Mouse (Mus musculus) spleen, postnatal 14 days (tissue): ENCODE results near the gene Tmem234.

ENCODE experiments used
- DNase-seq, 2 experiments: peaks; one replicate each; pipeline ENCODE4 v3.0.0; 2021 to 2022; ENCODE audit warnings: low spot score in 2 of 2

Tmem234 gene

DNA sequence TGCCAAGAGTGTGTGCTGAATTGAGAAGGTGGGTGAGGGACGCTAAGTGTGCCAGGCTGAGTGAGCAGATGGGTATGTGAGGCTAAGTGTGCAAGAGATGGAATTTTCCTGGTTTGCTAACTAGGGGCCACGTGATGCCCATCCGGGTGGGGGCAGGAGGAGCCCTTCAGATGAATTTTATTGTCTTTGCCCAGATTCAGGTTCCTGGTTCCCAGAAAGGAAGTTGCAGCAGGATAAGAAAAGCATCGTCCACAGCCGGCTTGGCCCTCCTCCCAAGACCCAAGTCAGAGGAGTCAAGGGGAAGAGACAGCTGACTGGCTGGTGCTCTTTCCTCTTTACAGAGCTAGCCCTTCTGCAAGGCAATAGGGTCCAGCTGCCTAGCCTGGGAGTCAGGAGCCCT is 22.0 kb upstream of the Tmem234 start, which contains the start of gene Fam167b:
Gene Fam167b (minus strand): TSS at position 84 of the 400 bp plus-strand sequence.
- no peak for DNase-seq

- DNase-seq: no peak
Observed at GRCm38 (mm10) chr4:129580347-129580746, 20.1 kb upstream of the Tmem234 start.

GRCm38 (mm10) chr4:129582251-129582650 is 18.2 kb upstream of the Tmem234 start:
- no peak for DNase-seq

DNA sequence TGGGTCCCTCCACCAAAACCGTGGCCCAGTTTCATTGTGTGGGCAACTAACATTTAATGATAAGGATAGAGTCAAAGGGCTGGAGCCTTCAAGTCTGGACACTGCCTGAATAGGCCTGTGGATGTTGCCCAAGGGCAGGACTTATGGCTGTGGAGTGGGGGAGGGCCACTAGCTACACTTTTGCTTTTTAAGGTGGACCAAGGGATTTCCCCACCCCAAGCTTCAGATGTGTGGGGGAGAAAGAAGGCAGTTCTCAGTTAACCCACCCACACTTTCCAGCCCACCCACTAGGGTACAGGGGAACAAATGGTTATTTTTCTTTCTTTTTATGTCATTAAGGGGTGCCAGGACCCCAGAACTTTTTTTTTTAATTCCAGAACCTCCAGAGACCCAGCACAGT is 16.1 kb upstream of the Tmem234 start:
- DNase-seq: no peak

DNA sequence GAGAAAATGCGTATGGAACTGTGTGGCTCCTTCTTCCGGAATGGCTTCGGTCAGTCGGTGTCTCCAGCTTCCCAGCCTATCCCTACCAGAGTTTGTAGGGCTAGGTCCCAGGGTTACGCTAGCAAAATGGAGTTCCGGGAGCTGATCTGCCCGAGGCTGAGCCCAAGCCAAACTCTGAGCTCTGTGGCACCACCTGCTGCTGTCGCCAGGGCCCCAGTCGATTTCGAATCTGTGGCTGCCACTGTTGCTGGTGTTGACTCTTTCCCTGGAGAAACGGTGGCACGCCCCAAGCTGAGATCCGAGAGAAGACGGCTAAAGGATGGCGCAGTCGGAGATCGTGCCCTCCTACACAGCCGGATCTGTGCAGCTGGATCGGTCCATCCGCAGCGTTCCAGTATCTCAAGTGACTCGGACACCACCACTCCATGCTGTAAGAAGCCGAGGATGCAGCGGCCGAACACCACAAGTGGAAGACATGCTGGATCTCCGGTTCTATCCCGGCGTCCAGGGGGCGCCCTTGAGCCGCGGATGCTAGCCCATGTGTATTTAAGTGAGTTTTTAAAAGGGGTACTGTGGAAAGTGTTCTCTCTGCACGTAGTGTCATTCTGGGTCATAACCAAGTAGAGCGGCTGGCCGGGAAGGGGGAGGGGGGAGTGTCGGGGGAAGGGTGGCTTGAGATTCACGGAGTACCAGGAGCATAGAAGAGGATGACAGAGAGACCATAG is 15.4 kb upstream of the Tmem234 start:
- peak; percentile 79 to 86 for DNase-seq

- DNase-seq: no peak
Observed at GRCm38 (mm10) chr4:129585773-129586172, 14.7 kb upstream of the Tmem234 start.

GRCm38 (mm10) chr4:129586943-129587342 is 13.5 kb upstream of the Tmem234 start:
- DNase-seq: no peak

- DNase-seq: no peak
Observed at GRCm38 (mm10) chr4:129588865-129589264, 11.6 kb upstream of the Tmem234 start.

DNA sequence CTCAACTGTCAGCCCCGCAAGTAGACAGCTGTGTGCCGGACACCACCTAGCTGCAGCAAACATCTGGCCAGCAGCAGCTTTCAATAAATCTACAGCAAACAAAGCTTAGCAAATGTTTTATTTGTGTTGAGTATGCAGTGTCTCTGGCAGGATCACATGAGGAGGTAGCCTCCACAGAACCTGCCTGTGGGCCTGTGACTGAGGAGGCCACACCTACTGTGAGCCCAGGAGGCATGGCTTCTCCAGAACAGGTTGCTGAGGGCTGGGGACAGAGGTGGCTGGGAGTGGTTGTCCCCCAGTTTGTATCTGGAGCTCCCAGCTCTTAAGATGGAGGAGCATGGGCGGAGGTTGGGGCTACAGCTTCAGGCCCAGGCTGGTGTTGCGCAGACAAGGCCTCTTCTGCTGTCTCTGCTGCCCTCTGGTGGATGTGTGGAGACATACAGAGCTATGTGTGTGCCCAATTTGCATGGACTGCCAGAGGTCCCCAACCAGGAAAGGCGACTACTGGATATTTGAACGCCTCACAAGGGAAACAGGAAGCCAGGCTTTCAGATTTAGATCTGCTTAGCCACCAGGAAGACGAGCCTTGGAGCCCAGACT is 8.1 kb downstream of the Tmem234 start:
- peak; percentile 57 to 81 for DNase-seq

DNA sequence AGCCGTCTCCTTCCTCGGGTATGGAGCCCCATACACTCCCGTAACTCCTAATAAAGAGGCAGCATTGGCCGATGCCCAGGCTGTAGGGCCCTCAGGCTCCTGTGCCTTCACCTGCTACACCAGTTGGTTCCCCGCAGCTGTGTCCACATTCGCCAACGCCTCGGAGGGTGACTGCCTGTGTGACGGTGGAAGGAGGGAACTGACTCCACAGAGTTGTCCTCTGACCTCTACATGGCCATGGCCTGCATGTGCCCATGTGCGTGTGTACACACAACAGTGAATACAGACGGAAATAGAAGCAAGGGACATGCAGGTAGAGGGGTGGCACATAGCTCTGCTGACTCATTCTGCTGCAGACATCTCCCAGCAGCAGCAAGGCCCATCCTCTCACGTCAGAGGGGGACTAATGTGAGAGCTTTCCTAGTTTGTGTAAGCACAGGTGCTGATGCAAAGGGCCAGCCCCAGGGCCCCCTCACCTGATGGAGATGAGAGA is 8.7 kb downstream of the Tmem234 start:
- no peak for DNase-seq

- DNase-seq: no peak
Observed at GRCm38 (mm10) chr4:129610026-129610425, 9.6 kb downstream of the Tmem234 start.

DNA sequence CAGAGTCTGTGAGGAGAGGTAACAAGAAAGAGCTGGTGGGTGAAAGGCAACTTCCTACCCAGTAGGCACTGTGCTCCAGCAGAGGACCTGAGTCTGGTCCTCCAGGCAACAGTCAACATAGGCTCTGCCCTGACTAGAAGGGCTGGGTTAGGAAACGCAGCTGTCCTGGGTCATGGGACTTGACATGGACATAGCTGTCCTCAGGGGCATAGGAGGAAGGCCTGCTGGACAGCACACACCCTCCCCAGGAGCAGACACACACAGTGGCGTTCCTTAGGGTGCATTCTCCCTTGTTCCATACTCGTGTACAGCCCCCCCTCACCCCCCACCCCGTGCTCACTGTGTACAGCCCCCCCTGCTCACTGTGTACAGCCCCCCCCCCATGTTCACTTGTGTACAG is 10.0 kb downstream of the Tmem234 start:
- no peak for DNase-seq

GRCm38 (mm10) chr4:129614093-129614492 is 13.6 kb downstream of the Tmem234 start, which contains the start of gene Dcdc2b:
Gene Dcdc2b, minus strand, starts transcription at chr4:129614257.
- DNase-seq: no peak

DNA sequence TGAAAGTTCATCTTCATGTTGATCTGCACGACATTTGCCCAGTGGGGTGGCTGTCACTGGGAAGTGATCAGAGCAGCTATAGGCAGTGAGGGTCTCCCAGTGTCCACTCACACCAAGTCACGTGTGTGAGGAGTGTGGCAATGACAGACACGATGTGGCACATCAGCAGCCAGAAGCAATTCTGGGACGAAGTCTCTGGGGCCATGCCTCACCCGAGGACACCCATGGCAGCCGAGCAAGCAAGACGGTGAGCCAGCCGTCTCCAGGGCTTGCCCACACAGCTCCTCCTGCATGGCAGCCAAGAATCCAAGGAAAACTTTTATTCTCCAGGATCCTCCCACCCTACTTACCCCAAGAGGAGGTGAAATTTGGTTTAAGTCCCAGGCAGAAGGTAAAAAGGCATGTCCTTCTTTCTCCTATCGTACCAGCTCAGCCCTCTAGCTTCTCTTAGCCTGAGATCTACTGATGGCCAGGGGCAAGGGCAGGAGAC is 15.4 kb downstream of the Tmem234 start:
- no peak for DNase-seq

DNA sequence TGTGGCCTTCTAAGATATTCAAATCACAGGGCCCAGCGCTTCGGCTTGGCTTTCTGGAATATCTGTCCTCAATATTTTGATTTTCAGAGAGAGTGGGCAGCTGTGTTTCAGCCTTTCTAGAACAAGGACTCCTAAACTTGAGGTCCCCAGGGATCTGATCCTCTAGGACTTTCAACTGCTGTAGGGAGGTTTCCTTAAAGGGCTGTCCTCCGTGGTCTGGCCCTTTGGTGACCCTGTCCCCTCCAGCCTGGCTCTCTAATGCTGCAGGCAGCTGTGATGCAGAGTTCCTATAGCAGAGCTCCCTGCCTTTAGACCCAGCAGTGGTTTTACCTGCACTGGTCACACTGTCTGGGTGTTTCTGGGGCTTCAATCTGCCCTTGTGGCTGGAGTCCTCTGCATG is 16.2 kb downstream of the Tmem234 start:
- DNase-seq: no peak

DNA sequence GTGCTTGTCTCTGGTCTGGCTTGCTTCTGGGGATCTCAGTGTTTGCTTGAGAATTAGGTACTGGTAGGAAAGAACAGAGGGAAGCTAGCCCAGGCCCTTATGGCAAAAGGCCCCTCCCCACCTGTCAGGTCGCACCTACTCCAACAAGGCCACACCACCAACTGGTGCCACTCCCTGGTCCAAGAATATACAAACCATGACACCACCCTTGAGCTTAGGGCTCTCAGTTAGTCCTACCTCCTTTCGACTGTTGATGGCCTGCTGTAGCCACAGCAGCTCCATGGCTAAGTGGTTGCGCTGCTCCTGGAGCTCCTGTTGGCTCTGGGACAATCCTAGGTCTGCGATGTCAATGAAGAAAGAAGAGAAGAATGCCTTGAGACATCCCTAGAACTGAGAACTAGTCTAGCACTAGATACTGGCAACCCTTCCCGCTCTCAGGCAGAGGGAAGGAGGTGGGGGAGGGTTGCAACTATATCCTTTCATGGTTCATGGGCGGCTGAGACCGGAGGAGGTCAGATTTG is 16.7 kb downstream of the Tmem234 start:
- DNase-seq: no peak

- no peak for DNase-seq
Observed at GRCm38 (mm10) chr4:129618031-129618430, 17.6 kb downstream of the Tmem234 start.

- peak; percentile 89 to 90 for DNase-seq
Observed at GRCm38 (mm10) chr4:129618786-129619691, 18.6 kb downstream of the Tmem234 start, which contains the start of gene Iqcc. Gene Iqcc, minus strand, starts transcription at chr4:129619099.

DNA sequence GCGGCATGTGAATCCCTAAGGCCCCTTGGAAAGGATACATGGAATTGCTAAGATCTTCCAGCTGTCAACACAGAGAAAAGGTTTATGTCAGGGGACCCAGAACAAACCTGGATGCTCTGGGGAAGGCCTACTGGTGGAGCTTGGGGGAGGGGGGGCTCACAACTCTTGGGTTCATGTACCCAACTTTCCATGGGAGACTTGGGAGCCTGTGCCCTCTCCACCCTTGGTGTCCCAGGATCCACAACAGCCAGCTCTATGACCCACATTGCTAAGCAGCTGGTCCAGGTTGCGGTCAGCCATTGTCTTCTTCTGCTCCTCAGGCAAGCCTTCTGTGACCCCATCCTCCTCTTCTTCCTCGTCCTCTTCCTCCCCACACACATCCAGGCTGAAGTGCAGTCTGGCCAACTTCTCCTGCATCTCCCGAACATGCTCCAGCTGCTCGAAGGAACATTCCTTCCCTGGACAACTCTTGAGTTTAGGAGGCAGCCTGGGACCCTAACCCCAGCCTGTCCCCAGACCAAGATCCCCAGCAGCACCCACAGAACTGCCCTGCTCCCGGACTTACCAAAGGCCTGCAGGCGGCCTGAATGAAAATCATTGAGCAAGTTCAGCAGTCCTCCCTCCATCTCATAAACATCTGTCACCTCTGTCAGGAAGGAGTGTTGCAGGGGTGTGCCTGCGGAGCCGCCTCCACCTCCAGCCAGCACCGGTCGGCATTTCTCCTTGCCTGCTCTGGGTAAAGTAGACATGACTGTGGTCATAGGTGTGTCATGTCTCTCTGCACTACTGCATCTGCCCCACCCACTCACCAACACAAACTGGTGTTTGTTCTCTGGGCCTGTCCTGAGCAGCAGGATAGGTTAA is 20.2 kb downstream of the Tmem234 start:
- DNase-seq: no peak

- DNase-seq: no peak
Observed at GRCm38 (mm10) chr4:129621283-129621841, 20.9 kb downstream of the Tmem234 start.
